Mouse (Mus musculus) left cerebral cortex, postnatal 14 days (tissue): ENCODE results near the gene Tcf7l1. TPM values are rescaled to one million over a fixed set of nuclear protein-coding genes. Genes with fewer than 3 reads are reported as not detected.

ENCODE experiments used
- DNase-seq, 2 experiments: peaks; one replicate each; pipeline ENCODE4 v3.0.0; 2021 to 2022; ENCODE audit warnings: low spot score in 2 of 2, mixed read lengths in 1 of 2
- intact Hi-C: fragments of 180-260 bp; cut with DNase I; formaldehyde crosslinking; loops from one replicate; pipeline ENCODE4 v1.15.1; 2025
- total RNA-seq, 2 experiments: library from RNA; stranded (reverse); gene quantifications; 2 replicates each; pipeline ENCODE4 v1.2.3; 2021

Tcf7l1 gene
- total RNA-seq, 2 experiments from 2014 or later = 4.8 to 5.0 TPM

- peak; percentile 80 to 86 for DNase-seq
- intact Hi-C loops = loop anchor here (1.0 to 5.0 kb wide), 2 partner anchors 142 to 580 kb away; partner anchors contain the start of gene Tcf7l1
Observed at GRCm38 (mm10) chr6:72647383-72647820, 141.7 kb downstream of the Tcf7l1 start.

- intact Hi-C loops = loop anchor here (5.0 kb wide), 1 partner anchor 582 kb away; no protein-coding TSS in a partner anchor
- no peak for DNase-seq
Observed at GRCm38 (mm10) chr6:72645364-72645763, 143.7 kb downstream of the Tcf7l1 start.

- intact Hi-C loops = no loop called here
- DNase-seq = no peak
Observed at GRCm38 (mm10) chr6:72644576-72644975, 144.5 kb downstream of the Tcf7l1 start.

GRCm38 (mm10) chr6:72641218-72641954, 147.7 kb downstream of the Tcf7l1 start:
- DNase-seq = no peak
- intact Hi-C loops = no loop called here

- intact Hi-C loops = loop anchor here (2.0 to 10.0 kb wide), 2 partner anchors 194 to 518 kb away; no protein-coding TSS in a partner anchor
Observed at GRCm38 (mm10) chr6:72636940-72637339, 152.1 kb downstream of the Tcf7l1 start.

GRCm38 (mm10) chr6:72635760-72636431, 153.2 kb downstream of the Tcf7l1 start:
- peak; percentile 64 to 66 for DNase-seq
- intact Hi-C loops = loop anchor here (2.0 to 10.0 kb wide), 2 partner anchors 195 to 519 kb away; no protein-coding TSS in a partner anchor

More at GRCm38 (mm10) chr6:72636940-72637339, 152.1 kb downstream of the Tcf7l1 start:
- no peak for DNase-seq

- no peak for DNase-seq
- intact Hi-C loops = loop anchor here (10.0 kb wide), 1 partner anchor 520 kb away; no protein-coding TSS in a partner anchor
Observed at GRCm38 (mm10) chr6:72634311-72634710, 154.7 kb downstream of the Tcf7l1 start.

- intact Hi-C loops = loop anchor here (10.0 kb wide), 1 partner anchor 523 kb away; no protein-coding TSS in a partner anchor
- DNase-seq = no peak
Observed at GRCm38 (mm10) chr6:72631700-72632099, 157.4 kb downstream of the Tcf7l1 start.

- DNase-seq = no peak
- intact Hi-C loops = loop anchor here (10.0 kb wide), 1 partner anchor 524 kb away; no protein-coding TSS in a partner anchor
Observed at GRCm38 (mm10) chr6:72630961-72631360, 158.1 kb downstream of the Tcf7l1 start.

- no peak for DNase-seq
- intact Hi-C loops = loop anchor here (10.0 kb wide), 1 partner anchor 524 kb away; no protein-coding TSS in a partner anchor
Observed at GRCm38 (mm10) chr6:72630370-72630769, 158.7 kb downstream of the Tcf7l1 start.

- intact Hi-C loops = no loop called here
- no peak for DNase-seq
Observed at GRCm38 (mm10) chr6:72627276-72627675, 161.8 kb downstream of the Tcf7l1 start.

GRCm38 (mm10) chr6:72626391-72626790, 162.7 kb downstream of the Tcf7l1 start:
- intact Hi-C loops = no loop called here
- DNase-seq = no peak

- DNase-seq = no peak
Observed at GRCm38 (mm10) chr6:72623661-72624402, 165.2 kb downstream of the Tcf7l1 start.

GRCm38 (mm10) chr6:72622917-72623316, 166.1 kb downstream of the Tcf7l1 start:
- no peak for DNase-seq
- intact Hi-C loops = no loop called here

More at GRCm38 (mm10) chr6:72623661-72624402, 165.2 kb downstream of the Tcf7l1 start:
- intact Hi-C loops = no loop called here

GRCm38 (mm10) chr6:72620920-72621319, 168.1 kb downstream of the Tcf7l1 start:
- intact Hi-C loops = no loop called here
- DNase-seq = no peak

- DNase-seq = no peak
- intact Hi-C loops = no loop called here
Observed at GRCm38 (mm10) chr6:72619734-72620532, 169.1 kb downstream of the Tcf7l1 start.

- DNase-seq = peak; percentile 94
- intact Hi-C loops = no loop called here
Observed at GRCm38 (mm10) chr6:72616643-72617288, 172.3 kb downstream of the Tcf7l1 start, which contains the start of gene Tgoln1. TSS of gene Tgoln1 (minus strand) at chr6:72617000.
